Mouse (Mus musculus) MEL (cell line): ENCODE measurements around the gene Gsk3a.

Experiments used
- CHD2 ChIP-seq: IDR thresholded peaks from 2 replicates; pipeline ENCODE4 v1.6.1; 2011; ENCODE audit warnings: low read length, improper control_type of control experiment
- CTCF ChIP-seq, 3 experiments: IDR thresholded peaks in 2 of 3; conservative IDR thresholded peaks in 1 of 3; 2 replicates each; pipeline ENCODE4 v1.5.1; 2011 to 2012; ENCODE audit warnings: low read length in 3 of 3, low read depth in 2 of 3, mild to moderate bottlenecking in 2 of 3, improper control_type of control experiment in 1 of 3, inconsistent platforms in 1 of 3, mixed read lengths in 1 of 3, moderate library complexity in 1 of 3; ENCODE audit not compliant: control insufficient read depth in 1 of 3, insufficient read depth in 1 of 3, poor library complexity in 1 of 3, severe bottlenecking in 1 of 3
- E2F4 ChIP-seq: IDR thresholded peaks from 2 replicates; pipeline ENCODE4 v1.6.1; 2011; ENCODE audit warnings: low read depth, low read length, improper control_type of control experiment, borderline replicate concordance
- EP300 ChIP-seq, 2 experiments: IDR thresholded peaks; 2 replicates each; pipeline ENCODE4 v1.6.1; 2011; ENCODE audit warnings: improper control_type of control experiment in 2 of 2, low read length in 2 of 2, low read depth in 1 of 2, mild to moderate bottlenecking in 1 of 2
- MEF2A ChIP-seq: IDR thresholded peaks from 2 replicates; pipeline ENCODE4 v1.6.1; 2014; ENCODE audit warnings: low read depth, mild to moderate bottlenecking, inconsistent platforms, low read length, improper control_type of control experiment; ENCODE audit not compliant: poor library complexity, insufficient replicate concordance, severe bottlenecking; ENCODE audit errors: extremely low read depth
- MYC ChIP-seq: IDR thresholded peaks from 2 replicates; pipeline ENCODE4 v1.6.1; 2011; ENCODE audit warnings: low read depth, mild to moderate bottlenecking, low read length, improper control_type of control experiment, moderate library complexity
- NELFE ChIP-seq: IDR thresholded peaks from 2 replicates; pipeline ENCODE4 v1.6.1; 2011; ENCODE audit warnings: low read depth, low read length, improper control_type of control experiment
- NRF1 ChIP-seq: IDR thresholded peaks from 2 replicates; pipeline ENCODE4 v1.6.1; 2014; ENCODE audit warnings: low read depth, mild to moderate bottlenecking, inconsistent platforms, low read length, improper control_type of control experiment, moderate library complexity; ENCODE audit not compliant: poor library complexity, insufficient read depth, severe bottlenecking
- POLR2A ChIP-seq, 2 experiments: IDR thresholded peaks; 2 replicates each; pipeline ENCODE4 v1.6.1; 2011 to 2012; ENCODE audit warnings: low read length in 2 of 2, mild to moderate bottlenecking in 2 of 2, control low read depth in 1 of 2, improper control_type of control experiment in 1 of 2, low read depth in 1 of 2, moderate library complexity in 1 of 2; ENCODE audit not compliant: control insufficient read depth in 1 of 2, insufficient read depth in 1 of 2, poor library complexity in 1 of 2
- POLR2AphosphoS2 ChIP-seq: IDR thresholded peaks from 2 replicates; pipeline ENCODE4 v1.6.1; 2011; ENCODE audit warnings: low read length, improper control_type of control experiment
- SMC3 ChIP-seq: IDR thresholded peaks from 2 replicates; pipeline ENCODE4 v1.6.1; 2011; ENCODE audit warnings: low read depth, low read length, improper control_type of control experiment
- TAL1 ChIP-seq: IDR thresholded peaks from 2 replicates; pipeline ENCODE4 v1.6.1; 2012; ENCODE audit warnings: mild to moderate bottlenecking, inconsistent platforms, low read length, moderate library complexity, mixed read lengths
- USF1 ChIP-seq: IDR thresholded peaks from 2 replicates; pipeline ENCODE4 v1.6.1; 2014; ENCODE audit warnings: low read depth, mild to moderate bottlenecking, inconsistent platforms, low read length, improper control_type of control experiment, moderate library complexity
- ZNF384 ChIP-seq: IDR thresholded peaks from 2 replicates; pipeline ENCODE4 v1.6.1; 2012; ENCODE audit warnings: low read depth, mild to moderate bottlenecking, inconsistent platforms, low read length, improper control_type of control experiment

- peak in 2 of 3 experiments; percentile 4 to 19; a peak in 2 of 6 replicates for TF ChIP-seq CTCF (IDR thresholded peaks at IDR 0.05 in 2 of 3, conservative IDR thresholded peaks at IDR 0.05 in 1 of 3; ENCODE audit: control insufficient read depth in 1 of 3, insufficient read depth in 1 of 3, low read depth in 2 of 3, low read length in 3 of 3, poor library complexity in 1 of 3, severe bottlenecking in 1 of 3)
- peak; percentile 79 for TF ChIP-seq POLR2AphosphoS2
- peak; percentile 97 for TF ChIP-seq NRF1
- TF ChIP-seq SMC3 = 0 out of 2 replicates have a peak, but pooled peaks have one; percentile 13
- TF ChIP-seq EP300 (IDR thresholded peaks at IDR 0.05; ENCODE audit: low read depth in 1 of 2, low read length in 2 of 2) = no peak
- peak; percentile 43; the same call in 1 of the 2 replicates for TF ChIP-seq MYC
- TF ChIP-seq ZNF384 = no peak
- no peak for TF ChIP-seq E2F4
- TF ChIP-seq POLR2A (IDR thresholded peaks at IDR 0.05; ENCODE audit: control insufficient read depth in 1 of 2, insufficient read depth in 1 of 2, low read depth in 1 of 2, low read length in 2 of 2, poor library complexity in 1 of 2) = peak; percentile 81 to 91
- TF ChIP-seq TAL1 = no peak
- TF ChIP-seq USF1 = peak; percentile 94
- 0 out of 2 replicates have a peak, but pooled peaks have one; percentile 6 for TF ChIP-seq CHD2
- TF ChIP-seq NELFE = peak; percentile 81
- no peak for TF ChIP-seq MEF2A
Observed at GRCm38 (mm10) chr7:25221102-25221883, 16.4 kb downstream of the Gsk3a start, which contains the start of gene Zfp526.
